Mouse (Mus musculus) liver, postnatal 0 days (tissue): ENCODE measurements around the gene Fcor. TPM values are rescaled to one million over a fixed set of nuclear protein-coding genes. Genes with fewer than 3 reads are reported as not detected.

Experiments
- ATAC-seq: fragments of 200-750 bp; cut with Nextera tagmentation; 2 replicates; pipeline ENCODE4 v1.8.0; 2017; ENCODE audit warnings: mild to moderate bottlenecking, moderate library complexity
- DNase-seq: peaks from one replicate; pipeline ENCODE4 v3.0.0-alpha.2; 2016
- H3K27ac ChIP-seq: fragments of 300-500 bp; sonication (generic); 2 replicates; pipeline ENCODE4 v1.5.1; 2014; ENCODE audit warnings: antibody characterized with exemption, moderate library complexity, mild to moderate bottlenecking, low read depth
- H3K27me3 ChIP-seq: fragments of 300-500 bp; sonication (generic); 2 replicates; pipeline ENCODE4 v1.6.1; 2014; ENCODE audit warnings: low read length, control low read depth, mixed read lengths; ENCODE audit not compliant: insufficient read depth
- H3K36me3 ChIP-seq: fragments of 300-500 bp; sonication (generic); replicated peaks from 2 replicates; pipeline ENCODE4 v1.6.1; 2014; ENCODE audit warnings: mild to moderate bottlenecking, control low read depth, low read length, moderate library complexity, mixed read lengths; ENCODE audit not compliant: insufficient read depth
- H3K4me1 ChIP-seq: fragments of 300-500 bp; sonication (generic); 2 replicates; pipeline ENCODE4 v1.6.1; 2014; ENCODE audit warnings: antibody characterized with exemption, mild to moderate bottlenecking, control low read depth; ENCODE audit not compliant: insufficient read depth
- H3K4me2 ChIP-seq: fragments of 300-500 bp; sonication (generic); 2 replicates; pipeline ENCODE4 v1.6.1; 2014; ENCODE audit warnings: low read depth, mild to moderate bottlenecking, low read length, moderate library complexity, mixed read lengths
- H3K4me3 ChIP-seq: fragments of 300-500 bp; sonication (generic); 2 replicates; pipeline ENCODE4 v1.5.1; 2014; ENCODE audit warnings: low read depth, low read length
- H3K9ac ChIP-seq: fragments of 300-500 bp; sonication (generic); replicated peaks from 2 replicates; pipeline ENCODE4 v1.6.1; 2014; ENCODE audit warnings: mild to moderate bottlenecking, moderate library complexity
- H3K9me3 ChIP-seq: fragments of 300-500 bp; sonication (generic); 2 replicates; pipeline ENCODE4 v1.6.1; 2016; ENCODE audit warnings: mild to moderate bottlenecking, control low read depth, low read length, mixed read lengths
- CTCF ChIP-seq: sonication (generic); IDR thresholded peaks from 2 replicates; pipeline ENCODE4 v1.5.1; 2016; ENCODE audit warnings: antibody characterized with exemption, low read depth
- EP300 ChIP-seq: IDR thresholded peaks from 2 replicates; pipeline ENCODE4 v1.6.1; 2016; ENCODE audit warnings: antibody characterized with exemption, low read depth, mild to moderate bottlenecking
- WGBS: fragments of 180-500 bp; shearing (Covaris S2); extraction: QIAGEN DNeasy Blood & Tissue Kit; methylation state at CpG from one replicate; pipeline ENCODE4 v1.1.7; 2014; ENCODE audit not compliant: insufficient replicate concordance; 5-methylcytosine and 5-hydroxymethylcytosine counted together
- polyA plus RNA-seq: library from polyadenylated mRNA; unstranded; fragments of >200 nt; fragmentation: Nextera tagmentation; extraction: Ambion mirVana; gene quantifications from 2 replicates; pipeline ENCODE4 v1.2.1, GENCODE M21; 2015

The Fcor gene
- polyA plus RNA-seq, 1 experiment from 2014 or later = 2.7 TPM

DNA sequence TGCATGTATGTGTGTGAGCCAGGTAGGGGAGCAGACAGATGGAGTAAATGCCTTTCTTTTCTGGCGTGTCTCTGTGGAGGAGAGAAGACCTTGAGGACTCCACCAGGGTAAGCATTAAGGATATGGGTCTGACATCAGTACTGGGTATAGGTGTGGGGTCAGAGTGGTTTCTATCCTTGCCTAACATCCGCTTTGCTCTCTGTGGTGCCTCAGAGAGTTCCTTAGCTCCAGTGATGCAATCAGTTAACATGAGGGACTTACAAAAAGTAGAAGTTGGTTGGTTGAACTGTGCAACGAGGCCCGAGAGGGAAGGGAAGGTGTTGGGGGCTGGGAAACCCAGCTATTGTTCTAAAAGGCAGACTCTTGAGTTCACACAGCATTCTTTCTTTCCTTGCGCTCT lies 7.8 kb downstream of the Fcor start:
- Histone ChIP-seq H3K36me3 (no peaks in the 10 kb centered on the region), H3K27me3 (no peaks in the 10 kb centered on the region), H3K4me2 (peak overlapping the region; percentile 32; the same call in 1 of the 2 replicates), H3K4me3 (no peak overlapping the region), H3K4me1 (no peaks in the 10 kb centered on the region), H3K9me3 (no peaks in the 10 kb centered on the region), H3K9ac (no peak overlapping the region), H3K27ac (peak overlapping the region; percentile 82)
- TF ChIP-seq EP300 = peak; percentile 54; the same call in 1 of the 2 replicates
- TF ChIP-seq CTCF = no peak
- 36% methylated on average over 5 of the region's 5 CpGs for WGBS
- ATAC-seq = peak; percentile 76
- peak; percentile 24 for DNase-seq

DNA sequence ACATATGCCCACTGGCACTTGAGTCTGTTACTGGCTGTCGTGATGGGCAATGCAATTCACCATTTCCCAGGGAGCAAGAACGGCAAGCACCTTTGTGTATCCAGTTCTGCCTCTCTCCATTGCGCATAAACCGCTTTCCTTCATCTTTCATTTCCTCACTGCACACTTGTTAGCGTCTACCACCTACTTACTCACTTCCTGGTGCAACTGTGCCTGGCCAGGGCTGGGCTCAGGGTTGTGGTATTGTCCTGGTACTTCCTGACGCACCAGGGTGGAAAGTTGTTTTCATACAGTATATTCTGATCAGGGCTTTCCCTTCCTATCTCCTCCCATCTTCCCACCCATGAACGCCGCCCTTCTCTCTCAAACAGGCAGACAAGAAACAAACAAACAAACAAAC lies 11.3 kb downstream of the Fcor start:
- H3K9me3 ChIP-seq = no peaks in the 10 kb centered on the region
- no peaks in the 10 kb centered on the region for H3K36me3 ChIP-seq
- ATAC-seq = no peak
- WGBS = 47% methylated on average over 8 of the region's 8 CpGs
- no peak overlapping the region for H3K9ac ChIP-seq
- no peak for DNase-seq
- peak overlapping the region; percentile 26; the same call in 1 of the 2 replicates for H3K4me2 ChIP-seq
- H3K4me3 ChIP-seq = no peak overlapping the region
- H3K4me1 ChIP-seq = no peaks in the 10 kb centered on the region
- TF ChIP-seq CTCF = no peak
- no peak for TF ChIP-seq EP300
- peak overlapping the region; percentile 70; the same call in 1 of the 2 replicates for H3K27ac ChIP-seq
- H3K27me3 ChIP-seq = no peaks in the 10 kb centered on the region

DNA sequence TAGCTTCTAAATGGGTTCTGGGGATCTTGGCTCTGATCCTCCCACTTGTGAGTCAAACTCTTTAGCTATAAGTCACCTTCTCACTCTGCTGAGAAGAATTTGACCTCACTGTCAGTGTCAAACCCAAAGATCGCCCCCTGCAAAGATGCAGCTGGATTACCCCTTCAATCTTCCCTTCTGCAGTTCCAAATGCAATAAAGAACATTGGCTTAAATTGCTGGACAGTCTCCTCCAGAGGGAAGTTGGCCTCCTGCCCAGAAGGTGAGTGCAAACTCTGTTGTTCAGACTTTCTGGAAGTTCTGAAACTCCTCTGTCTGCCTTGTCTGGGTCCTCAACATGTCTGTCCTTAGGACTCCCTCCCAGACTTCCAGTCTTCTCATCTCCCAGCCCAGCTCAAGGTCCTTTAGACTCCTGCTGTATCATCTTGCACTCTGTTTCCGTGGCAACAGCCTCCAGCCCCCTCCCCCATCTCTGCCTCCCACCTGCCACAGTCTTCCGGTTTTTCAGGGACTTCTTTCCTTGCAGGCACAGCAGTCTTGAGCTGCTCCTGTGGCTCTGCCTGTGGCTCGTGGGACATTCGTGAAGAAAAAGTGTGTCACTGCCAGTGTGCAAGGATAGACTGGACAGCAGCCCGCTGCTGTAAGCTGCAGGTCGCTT lies 15.3 kb downstream of the Fcor start:
- ATAC-seq (no peak), DNase-seq (no peak)
- no peak overlapping the region for H3K4me2 ChIP-seq
- H3K27me3 ChIP-seq = no peaks in the 10 kb centered on the region
- no peak overlapping the region for H3K27ac ChIP-seq
- WGBS = 30% methylated on average over 7 of the region's 7 CpGs
- no peaks in the 10 kb centered on the region for H3K36me3 ChIP-seq
- H3K4me3 ChIP-seq = no peak overlapping the region
- no peak overlapping the region for H3K9ac ChIP-seq
- no peak for TF ChIP-seq EP300
- no peak for TF ChIP-seq CTCF
- no peaks in the 10 kb centered on the region for H3K4me1 ChIP-seq
- H3K9me3 ChIP-seq = no peaks in the 10 kb centered on the region

DNA sequence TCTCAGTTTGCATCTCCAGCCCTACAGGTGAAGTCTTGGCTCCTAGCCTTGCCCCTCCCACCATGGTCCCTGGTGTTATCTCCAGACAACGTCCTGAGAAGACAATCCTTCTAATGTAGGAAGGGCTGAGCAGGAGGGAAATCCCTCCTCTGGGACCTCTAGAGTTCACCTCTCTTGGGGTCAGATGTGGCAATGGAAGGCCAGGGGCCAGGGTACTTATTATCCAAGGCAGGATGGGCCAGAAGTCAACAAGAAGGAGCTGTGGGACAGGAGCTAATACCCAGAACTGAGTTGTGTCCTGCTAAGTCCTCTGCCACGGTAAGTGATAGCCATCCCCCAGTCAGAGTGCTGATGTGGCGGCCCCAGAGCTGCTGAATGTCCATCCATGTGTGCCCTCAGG lies 16.6 kb downstream of the Fcor start, which contains the start of gene Retn:
Gene Retn, plus strand, starts transcription at position 245 of the 400 bp plus-strand sequence.
- Histone ChIP-seq H3K4me3 (no peak within 1 kb of the TSS), H3K27ac (no peak within 1 kb of the TSS), H3K27me3 (no peaks in the 10 kb centered on the region), H3K4me1 (no peaks in the 10 kb centered on the region), H3K4me2 (no peak within 1 kb of the TSS), H3K9me3 (no peaks in the 10 kb centered on the region), H3K36me3 (no peaks in the 10 kb centered on the region), H3K9ac (no peak within 1 kb of the TSS)
- DNase-seq (no peak), ATAC-seq (no peak)
- WGBS = 66% methylated on average over 3 of the region's 3 CpGs
- no peak for TF ChIP-seq CTCF
- TF ChIP-seq EP300 = no peak

DNA sequence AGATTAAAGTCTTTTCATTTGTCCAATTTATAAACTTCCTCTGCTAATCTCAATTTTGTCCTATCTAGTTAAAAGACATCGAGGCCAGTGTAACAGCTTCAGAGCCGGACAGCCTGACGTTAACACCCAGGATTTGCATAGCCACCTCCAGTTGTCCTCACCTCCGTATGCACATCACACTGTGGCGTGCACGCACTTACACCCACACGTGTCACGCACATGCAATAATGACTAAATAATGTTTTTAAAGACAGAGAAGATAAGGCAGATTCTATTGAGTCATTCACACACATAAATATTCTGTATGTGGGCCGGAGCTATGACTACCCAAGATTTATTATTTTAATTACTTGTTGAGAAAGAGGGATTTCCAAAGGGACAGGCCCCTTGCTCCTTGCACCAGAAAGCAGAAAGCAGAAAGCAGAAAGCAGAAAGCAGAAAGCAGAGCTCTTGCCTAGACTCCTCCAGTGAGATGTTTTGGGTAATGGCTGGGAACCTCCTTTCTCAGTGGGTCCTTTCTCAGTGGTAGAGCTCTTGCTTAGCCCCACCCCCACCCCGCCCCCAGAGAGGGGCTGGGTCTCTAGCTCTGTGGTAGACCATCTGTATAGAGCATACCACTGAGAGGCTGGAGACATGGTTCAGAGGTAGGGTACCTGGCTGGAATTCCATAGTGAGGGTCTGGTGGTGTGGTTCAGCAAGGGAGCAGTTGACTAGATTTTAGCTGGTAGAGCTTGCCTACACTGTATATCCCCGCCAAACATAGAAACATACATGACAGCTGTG lies 17.2 kb downstream of the Fcor start:
- no peak for ATAC-seq
- Histone ChIP-seq H3K4me1 (no peaks in the 10 kb centered on the region), H3K27me3 (no peaks in the 10 kb centered on the region), H3K4me2 (no peak overlapping the region), H3K9ac (no peak overlapping the region), H3K4me3 (no peak overlapping the region), H3K36me3 (no peaks in the 10 kb centered on the region), H3K9me3 (no peaks in the 10 kb centered on the region), H3K27ac (no peak overlapping the region)
- no peak for DNase-seq
- TF ChIP-seq EP300 = no peak
- TF ChIP-seq CTCF = no peak
- 69% methylated on average over 11 of the region's 11 CpGs for whole genome bisulfite sequencing

DNA sequence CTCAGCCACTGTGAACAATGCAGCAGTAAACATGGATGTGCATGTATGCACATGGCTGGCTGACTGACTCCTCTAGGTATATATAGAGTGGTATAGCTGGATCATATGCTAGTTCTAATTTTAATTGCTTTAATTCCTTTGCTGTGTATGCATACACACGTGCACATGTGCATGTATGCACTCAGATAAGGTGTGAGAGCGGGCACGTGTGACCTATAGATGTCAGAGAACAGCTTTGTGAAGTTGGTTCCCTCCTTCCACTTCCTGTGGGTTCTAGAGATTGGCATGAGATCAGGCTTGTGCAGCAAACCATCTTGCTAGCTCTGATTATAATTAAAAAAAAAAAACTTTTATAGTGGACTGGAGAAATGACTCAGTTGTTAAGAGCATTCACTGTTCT lies 19.3 kb downstream of the Fcor start:
- H3K27ac ChIP-seq = no peak overlapping the region
- H3K36me3 ChIP-seq = no peaks in the 10 kb centered on the region
- H3K4me1 ChIP-seq = no peaks in the 10 kb centered on the region
- H3K9ac ChIP-seq = no peak overlapping the region
- H3K9me3 ChIP-seq = no peaks in the 10 kb centered on the region
- DNase-seq (no peak), ATAC-seq (no peak)
- H3K27me3 ChIP-seq = no peaks in the 10 kb centered on the region
- TF ChIP-seq EP300 (no peak), CTCF (no peak)
- no peak overlapping the region for H3K4me2 ChIP-seq
- WGBS = 31% methylated on average over 3 of the region's 3 CpGs
- no peak overlapping the region for H3K4me3 ChIP-seq
